Mouse (Mus musculus): Measurements from ENCODE around the gene Tgif1. TPM values are rescaled to one million over a fixed set of nuclear protein-coding genes. Genes with fewer than 3 reads are reported as not detected.

The Tgif1 gene
- total RNA-seq, 4 experiments from 2014 or later = 1.9 to 4.7 (median 3.1) TPM

DNA sequence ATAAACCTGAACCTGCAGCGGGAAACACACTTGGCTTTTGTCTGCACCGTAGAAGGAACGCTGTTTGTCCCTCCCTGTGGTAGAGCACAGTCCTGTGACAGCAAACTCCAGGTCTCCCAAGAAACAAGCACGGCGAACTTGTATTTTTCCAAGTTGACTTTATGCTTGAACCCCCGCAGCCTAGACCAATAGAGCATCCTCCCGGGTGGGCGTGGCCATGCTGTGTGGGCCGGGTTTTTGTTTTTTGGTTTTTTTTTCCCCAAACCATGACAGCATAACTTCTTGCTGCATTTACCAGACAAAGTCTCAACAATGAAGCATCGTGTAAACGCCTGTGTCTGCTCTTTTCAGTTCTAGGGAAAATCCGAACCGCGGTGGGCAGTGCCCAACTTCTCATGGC, 44.5 kb downstream of the Tgif1 start:
- no peak for DNase-seq (ENCODE audit: low spot score in 2 of 2)

- no peak for DNase-seq (ENCODE audit: low spot score in 2 of 2)
These were observed 45.5 kb downstream of the Tgif1 start for GRCm38 (mm10) chr17:70807885-70808284.

- no peak for DNase-seq (ENCODE audit: low spot score in 2 of 2)
These were observed 46.7 kb downstream of the Tgif1 start for GRCm38 (mm10) chr17:70806600-70806999.

- no peak for DNase-seq (ENCODE audit: low spot score in 2 of 2)
These were observed 47.5 kb downstream of the Tgif1 start for GRCm38 (mm10) chr17:70805866-70806265.

GRCm38 (mm10) chr17:70802022-70802421, 51.3 kb downstream of the Tgif1 start:
- no peak for DNase-seq (ENCODE audit: low spot score in 2 of 2)

GRCm38 (mm10) chr17:70799266-70799665, 54.1 kb downstream of the Tgif1 start:
- DNase-seq (ENCODE audit: low spot score in 2 of 2) = peak in 1 of 2 experiments; percentile 33

GRCm38 (mm10) chr17:70797773-70798045, 55.6 kb downstream of the Tgif1 start:
- no peak for DNase-seq (ENCODE audit: low spot score in 2 of 2)

- DNase-seq (ENCODE audit: low spot score in 2 of 2) = no peak
These were observed 56.2 kb downstream of the Tgif1 start for GRCm38 (mm10) chr17:70796940-70797772.

GRCm38 (mm10) chr17:70795196-70795595, 58.1 kb downstream of the Tgif1 start:
- DNase-seq (ENCODE audit: low spot score in 2 of 2) = no peak

DNA sequence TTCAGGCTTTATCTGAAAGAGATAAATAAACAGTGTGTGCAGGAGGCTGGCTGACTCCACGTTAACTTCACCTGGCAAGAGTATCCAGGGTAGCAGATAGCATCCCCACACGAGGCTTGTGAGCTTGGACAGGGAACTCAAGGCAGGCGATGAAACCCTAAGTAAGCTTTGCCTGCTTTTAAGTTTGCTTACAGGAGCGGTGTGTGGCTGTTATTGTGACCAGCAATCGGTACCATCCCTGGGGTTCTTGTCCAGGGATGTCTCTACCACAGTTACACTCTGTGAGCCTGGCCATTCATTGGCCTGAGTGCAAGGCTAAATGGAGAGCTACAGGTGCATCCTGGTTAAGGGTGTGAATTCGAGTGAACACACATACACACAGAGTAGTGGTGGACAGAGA, 58.6 kb downstream of the Tgif1 start:
- DNase-seq (ENCODE audit: low spot score in 2 of 2) = no peak

GRCm38 (mm10) chr17:70794291-70794690, 59.1 kb downstream of the Tgif1 start:
- DNase-seq (ENCODE audit: low spot score in 2 of 2) = peak in 1 of 2 experiments; percentile 31

Small RNA genes lying within 50 kb of the gene (microRNA-seq; reads per million reads assigned to microRNA genes)
- gene Mir1195 = 0 reads per million in 2 experiments

Other genes with a start within 250 kb of the Tgif1 start
- 1 to 10 TPM; 2.7 to 4.6 (median 3.4) TPM for gene Myom1, start 149.1 kb upstream of the Tgif1 start, total RNA-seq (2022)
- 10 to 100 TPM; 36.5 to 49.0 (median 45.3) TPM for gene Myl12a, start 149.3 kb upstream of the Tgif1 start, total RNA-seq (2022)

All from left cerebral cortex, adult 8-10 months (tissue).